Mouse (Mus musculus) layer of hippocampus, adult 6 months (tissue): ENCODE data around the gene Prom2. TPM values are rescaled to one million over a fixed set of nuclear protein-coding genes. Genes with fewer than 3 reads are reported as not detected.

Source experiments
- long read RNA-seq, 2 experiments: library from polyadenylated mRNA; unstranded; transcript quantifications; one replicate each; pipeline ENCODE4 v2.0.0; 2019 to 2020
- polyA plus RNA-seq: library from polyadenylated mRNA; unstranded; fragments of <200 nt; fragmentation: Nextera tagmentation; gene quantifications from 2 replicates; pipeline ENCODE4 v1.2.3, GENCODE M21; 2021

Gene Prom2
- polyA plus RNA-seq, result 0.16 and 0.30 TPM in 2 replicates
- long read RNA-seq, experiment 1, full-length matches to known transcripts, result 1 of 1 reads
- long read RNA-seq, experiment 1, partial matches to known transcripts, result 0 of 1 reads
- long read RNA-seq, experiment 1, other reads (novel, unspliced or antisense), result 0 of 1 reads
- long read RNA-seq, experiment 2, result 0 reads

GRCm38 (mm10) chr2:127541185-127541584, at the start of gene Prom2:
Prom2 (minus strand) TSS chr2:127541467.

GRCm38 (mm10) chr2:127586694-127587513, 45.6 kb upstream of the Prom2 start, which contains the start of the genes Zfp661 and Mrps5:
Zfp661 (minus strand) TSS chr2:127587094.
Mrps5 (plus strand) TSS chr2:127587222.

GRCm38 (mm10) chr2:127522006-127522441, 19.2 kb downstream of the Prom2 start, which contains the start of gene Kcnip3:
Kcnip3 (minus strand) TSS chr2:127522094.

Other genes starting within 250 kb of the Prom2 start
- gene Dusp2, start 205.3 kb downstream of the Prom2 start, polyA plus RNA-seq, result 1.5 and 2.7 TPM in 2 replicates
- not detected in 2 replicates for gene Astl, start 202.8 kb downstream of the Prom2 start, polyA plus RNA-seq
- 0.68 and 0.88 TPM in 2 replicates for gene Adra2b, start 178.3 kb downstream of the Prom2 start, polyA plus RNA-seq
- gene Gpat2, start 116.3 kb downstream of the Prom2 start, polyA plus RNA-seq, result not detected in 2 replicates
- 39.0 and 41.6 TPM in 2 replicates for gene Fahd2a, start 96.9 kb downstream of the Prom2 start, polyA plus RNA-seq
- 37.6 and 39.6 TPM in 2 replicates for gene Kcnip3, start 19.4 kb downstream of the Prom2 start, polyA plus RNA-seq
- gene Zfp661, start 45.6 kb upstream of the Prom2 start, polyA plus RNA-seq, result 2.1 and 2.8 TPM in 2 replicates
- 123 and 126 TPM in 2 replicates for gene Mrps5, start 45.8 kb upstream of the Prom2 start, polyA plus RNA-seq
- gene Mal, start 115.2 kb upstream of the Prom2 start, polyA plus RNA-seq, result 112 and 148 TPM in 2 replicates
- 0.35 and 0.38 TPM in 2 replicates for gene Mall, start 188.5 kb upstream of the Prom2 start, polyA plus RNA-seq
- gene Nphp1, start 247.4 kb upstream of the Prom2 start, polyA plus RNA-seq, result 7.1 and 8.3 TPM in 2 replicates